Mouse (Mus musculus) midbrain, postnatal 0 days (tissue): Measurements from ENCODE around the gene Foxp1. TPM values are rescaled to one million over a fixed set of nuclear protein-coding genes. Genes with fewer than 3 reads are reported as not detected.

Experiments
- ATAC-seq: fragments of 200-750 bp; cut with Nextera tagmentation; 2 replicates; pipeline ENCODE4 v1.8.0; 2017; ENCODE audit warnings: moderate number of reproducible peaks, mild to moderate bottlenecking, moderate TSS enrichment, moderate library complexity; ENCODE audit not compliant: low FRiP score
- DNase-seq: peaks from one replicate; pipeline ENCODE4 v3.0.0-alpha.2; 2015; ENCODE audit warnings: low spot score
- H3K27ac ChIP-seq: fragments of 300-500 bp; sonication (generic); 2 replicates; pipeline ENCODE4 v1.5.1; 2014; ENCODE audit warnings: low read depth, mild to moderate bottlenecking, low read length, mixed read lengths
- H3K27me3 ChIP-seq: fragments of 300-500 bp; sonication (generic); 2 replicates; pipeline ENCODE4 v1.6.1; 2014; ENCODE audit warnings: low read length, control low read depth, mixed read lengths; ENCODE audit not compliant: insufficient read depth
- H3K36me3 ChIP-seq: fragments of 300-500 bp; sonication (generic); 2 replicates; pipeline ENCODE4 v1.6.1; 2014; ENCODE audit warnings: low read length, control low read depth, mixed read lengths; ENCODE audit not compliant: insufficient read depth
- H3K4me1 ChIP-seq: fragments of 300-500 bp; sonication (generic); 2 replicates; pipeline ENCODE4 v1.6.1; 2014; ENCODE audit warnings: mild to moderate bottlenecking, control low read depth, antibody characterized with exemption, low read length, mixed read lengths; ENCODE audit not compliant: insufficient read depth
- H3K4me2 ChIP-seq: fragments of 300-500 bp; sonication (generic); 2 replicates; pipeline ENCODE4 v1.6.1; 2014; ENCODE audit warnings: low read depth, mild to moderate bottlenecking, low read length, mixed read lengths; ENCODE audit not compliant: poor library complexity, severe bottlenecking
- H3K4me3 ChIP-seq: fragments of 300-500 bp; sonication (generic); 2 replicates; pipeline ENCODE4 v1.5.1; 2014; ENCODE audit warnings: low read depth, mild to moderate bottlenecking, low read length, moderate library complexity
- H3K9ac ChIP-seq: fragments of 300-500 bp; sonication (generic); replicated peaks from 2 replicates; pipeline ENCODE4 v1.6.1; 2014; ENCODE audit warnings: mild to moderate bottlenecking, low read length, moderate library complexity, mixed read lengths; ENCODE audit not compliant: poor library complexity, severe bottlenecking
- H3K9me3 ChIP-seq: fragments of 300-500 bp; sonication (generic); 2 replicates; pipeline ENCODE4 v1.6.1; 2016; ENCODE audit warnings: low read length, control low read depth
- CTCF ChIP-seq: IDR thresholded peaks from 2 replicates; pipeline ENCODE4 v1.5.1; 2016; ENCODE audit warnings: antibody characterized with exemption, mild to moderate bottlenecking
- WGBS: fragments of 180-500 bp; shearing (Covaris S2); extraction: QIAGEN DNeasy Blood & Tissue Kit; methylation state at CpG from one replicate; pipeline ENCODE4 v1.1.7; 2014; 5-methylcytosine and 5-hydroxymethylcytosine counted together
- polyA plus RNA-seq: library from polyadenylated mRNA; unstranded; fragments of >200 nt; fragmentation: Nextera tagmentation; extraction: Ambion mirVana; gene quantifications from 2 replicates; pipeline ENCODE4 v1.2.1, GENCODE M21; 2015
- total RNA-seq: library from RNA; depleted of rRNA; stranded (reverse); fragments of >200 nt; gene quantifications from 2 replicates; pipeline ENCODE4 v1.2.3, GENCODE M21; 2014

Gene Foxp1
- total and polyA plus RNA-seq, 2 experiments from 2014 or later: 71.1 to 74.3 TPM

DNA sequence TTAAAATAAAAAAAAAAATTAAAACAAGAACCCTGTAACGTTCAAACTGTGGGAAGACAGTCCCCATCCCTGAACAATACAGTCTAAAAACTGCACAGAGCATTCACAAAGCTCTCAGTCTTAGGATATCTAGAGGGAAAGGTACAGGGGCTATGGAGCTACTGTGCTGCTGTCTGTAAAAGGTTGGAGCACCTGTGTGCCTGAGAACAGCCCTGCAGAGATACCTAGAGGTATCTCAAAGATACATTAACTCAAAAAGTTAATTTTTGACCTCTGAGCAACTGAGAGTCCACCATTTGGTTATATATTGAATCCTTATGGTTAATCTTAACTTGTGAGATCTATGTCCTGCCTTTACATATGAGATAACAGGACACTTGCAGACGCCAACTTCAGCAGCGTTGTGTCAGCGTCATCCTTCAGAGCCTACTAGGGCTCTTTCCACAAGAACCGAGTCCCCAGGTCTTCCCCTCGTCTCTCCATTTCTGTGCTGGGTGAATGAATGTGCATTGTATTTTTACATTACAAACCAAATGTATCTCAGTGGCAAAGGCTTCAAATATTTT lies 30.5 kb downstream of the Foxp1 start:
- 84% methylated on average over 6 of the region's 6 CpGs for WGBS
- Histone ChIP-seq H3K27me3 (no peaks in the 10 kb centered on the region), H3K4me2 (no peak overlapping the region), H3K27ac (no peak overlapping the region), H3K4me1 (no peaks in the 10 kb centered on the region), H3K36me3 (no peaks in the 10 kb centered on the region), H3K4me3 (no peak overlapping the region), H3K9me3 (no peaks in the 10 kb centered on the region), H3K9ac (no peak overlapping the region)
- DNase-seq (no peak), ATAC-seq (no peak)
- no peak for TF ChIP-seq CTCF

GRCm38 (mm10) chr6:99491146-99491545 lies 31.4 kb downstream of the Foxp1 start:
- H3K4me3 ChIP-seq: no peak overlapping the region
- 91% methylated on average over 3 of the region's 3 CpGs for WGBS

GRCm38 (mm10) chr6:99489900-99490648 lies 32.4 kb downstream of the Foxp1 start:
- no peak overlapping the region for H3K9ac ChIP-seq
- DNase-seq: no peak
- TF ChIP-seq CTCF: no peak
- H3K4me2 ChIP-seq: no peak overlapping the region
- H3K36me3 ChIP-seq: no peaks in the 10 kb centered on the region
- no peak overlapping the region for H3K27ac ChIP-seq
- no peak for ATAC-seq
- WGBS: 71% methylated on average over 8 of the region's 8 CpGs
- no peaks in the 10 kb centered on the region for H3K9me3 ChIP-seq
- peaks cover 7% of the 10 kb centered on the region; the same call in 1 of the 2 replicates for H3K4me1 ChIP-seq
- no peak overlapping the region for H3K4me3 ChIP-seq
- H3K27me3 ChIP-seq: no peaks in the 10 kb centered on the region

More at GRCm38 (mm10) chr6:99491146-99491545, 31.4 kb downstream of the Foxp1 start:
- H3K4me2 ChIP-seq: no peak overlapping the region
- no peaks in the 10 kb centered on the region for H3K9me3 ChIP-seq
- no peaks in the 10 kb centered on the region for H3K4me1 ChIP-seq
- DNase-seq: no peak
- H3K27me3 ChIP-seq: no peaks in the 10 kb centered on the region
- H3K9ac ChIP-seq: no peak overlapping the region
- H3K36me3 ChIP-seq: no peaks in the 10 kb centered on the region
- H3K27ac ChIP-seq: no peak overlapping the region
- TF ChIP-seq CTCF: no peak
- ATAC-seq: no peak

DNA sequence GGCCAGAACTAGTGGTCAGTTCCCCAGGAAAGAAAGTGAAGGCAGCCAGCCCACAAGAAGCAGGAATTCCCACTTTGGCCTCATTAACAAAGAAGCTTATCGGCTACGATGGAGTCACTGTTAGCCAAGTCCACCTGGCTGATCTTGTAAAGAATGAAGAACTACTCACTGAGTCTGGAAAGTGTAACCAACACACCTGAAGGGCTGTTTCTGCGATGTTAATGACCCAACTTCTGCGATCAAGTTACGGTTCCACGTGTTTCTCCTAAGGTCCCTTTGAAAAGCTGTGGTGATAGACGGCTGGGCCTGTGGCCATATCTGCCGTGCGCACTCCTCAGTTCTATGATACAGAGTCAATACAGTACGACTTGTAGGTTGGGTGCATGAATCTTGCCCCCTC lies 33.1 kb downstream of the Foxp1 start:
- Histone ChIP-seq H3K27me3 (no peaks in the 10 kb centered on the region), H3K36me3 (no peaks in the 10 kb centered on the region), H3K4me2 (no peak overlapping the region), H3K4me1 (peaks cover 8% of the 10 kb centered on the region; the same call in 1 of the 2 replicates), H3K27ac (no peak overlapping the region), H3K9me3 (no peaks in the 10 kb centered on the region), H3K4me3 (no peak overlapping the region), H3K9ac (no peak overlapping the region)
- no peak for TF ChIP-seq CTCF
- 95% methylated on average over 10 of the region's 10 CpGs for WGBS
- no peak for DNase-seq
- ATAC-seq: no peak

GRCm38 (mm10) chr6:99485884-99486640 lies 36.5 kb downstream of the Foxp1 start:
- Histone ChIP-seq H3K4me1 (peaks cover 8% of the 10 kb centered on the region; the same call in 1 of the 2 replicates), H3K9ac (no peak overlapping the region), H3K4me2 (no peak overlapping the region), H3K36me3 (no peaks in the 10 kb centered on the region), H3K27me3 (no peaks in the 10 kb centered on the region), H3K9me3 (no peaks in the 10 kb centered on the region), H3K27ac (peak overlapping the region; percentile 51; the same call in 1 of the 2 replicates), H3K4me3 (no peak overlapping the region)
- peak; percentile 76 for ATAC-seq
- 73% methylated on average over 12 of the region's 12 CpGs for WGBS
- no peak for DNase-seq
- peak; percentile 62 for TF ChIP-seq CTCF
